Mouse (Mus musculus) small intestine, adult 2 months (tissue): ENCODE results near the gene Npdc1. TPM values are rescaled to one million over a fixed set of nuclear protein-coding genes. Genes with fewer than 3 reads are reported as not detected.
A peak's percentile ranks its signal among the peaks of the same experiment; 100 is the strongest.

ENCODE experiments used
- H3K27ac ChIP-seq: fragments of 200-500 bp; 2 replicates; pipeline ENCODE4 v1.5.1; 2012; ENCODE audit warnings: low read depth, low read length, control low read depth, inconsistent platforms; ENCODE audit not compliant: insufficient read depth
- H3K27me3 ChIP-seq: fragments of 200-500 bp; 2 replicates; pipeline ENCODE4 v1.6.1; 2012; ENCODE audit warnings: mild to moderate bottlenecking, moderate library complexity, low read length, inconsistent platforms; ENCODE audit not compliant: control insufficient read depth, insufficient read depth
- H3K36me3 ChIP-seq: fragments of 200-500 bp; 2 replicates; pipeline ENCODE4 v1.6.1; 2012; ENCODE audit warnings: mild to moderate bottlenecking, low read length, control low read depth, inconsistent platforms; ENCODE audit not compliant: control insufficient read depth, insufficient read depth
- H3K4me1 ChIP-seq: fragments of 200-500 bp; 2 replicates; pipeline ENCODE4 v1.6.1; 2012; ENCODE audit warnings: low read length, inconsistent platforms, mixed read lengths; ENCODE audit not compliant: control insufficient read depth, insufficient read depth, insufficient read length
- H3K4me3 ChIP-seq: fragments of 200-500 bp; 2 replicates; pipeline ENCODE4 v1.5.1; 2012; ENCODE audit warnings: low read depth, mild to moderate bottlenecking, control low read depth, inconsistent platforms, low read length, moderate library complexity
- CTCF ChIP-seq: fragments of 200-500 bp; IDR thresholded peaks from 2 replicates; pipeline ENCODE4 v1.5.1; 2012; ENCODE audit warnings: low read depth, mild to moderate bottlenecking, control low read depth, inconsistent platforms, low read length, moderate library complexity, mixed read lengths; ENCODE audit not compliant: insufficient replicate concordance, insufficient read length; ENCODE audit errors: extremely low read depth
- POLR2A ChIP-seq: fragments of 200-500 bp; IDR thresholded peaks from 2 replicates; pipeline ENCODE4 v1.6.1; 2012; ENCODE audit warnings: low read depth, mild to moderate bottlenecking, control low read depth, inconsistent platforms, low read length, moderate library complexity
- WGBS: fragments of 180-500 bp; shearing (Covaris S2); methylation state at CpG from one replicate; pipeline ENCODE4 v1.1.7; 2018; 5-methylcytosine and 5-hydroxymethylcytosine counted together
- polyA plus RNA-seq: library from polyadenylated mRNA; depleted of rRNA; stranded (reverse); fragments of >200 nt; gene quantifications from 2 replicates; pipeline ENCODE4 v1.2.3, GENCODE M21; 2012

The Npdc1 gene
- polyA plus RNA-seq, 1 experiment, result 117 TPM

GRCm38 (mm10) chr2:25432326-25433098 lies 33.4 kb downstream of the Npdc1 start:
- Histone ChIP-seq H3K27ac (no peak overlapping the region), H3K36me3 (no peaks in the 10 kb centered on the region), H3K27me3 (no peaks in the 10 kb centered on the region), H3K4me3 (no peak overlapping the region), H3K4me1 (peaks cover 11% of the 10 kb centered on the region; the same call in 1 of the 2 replicates)
- TF ChIP-seq CTCF (no peak), POLR2A (no peak)
- WGBS, result 86% methylated on average over 11 of the region's 11 CpGs

DNA sequence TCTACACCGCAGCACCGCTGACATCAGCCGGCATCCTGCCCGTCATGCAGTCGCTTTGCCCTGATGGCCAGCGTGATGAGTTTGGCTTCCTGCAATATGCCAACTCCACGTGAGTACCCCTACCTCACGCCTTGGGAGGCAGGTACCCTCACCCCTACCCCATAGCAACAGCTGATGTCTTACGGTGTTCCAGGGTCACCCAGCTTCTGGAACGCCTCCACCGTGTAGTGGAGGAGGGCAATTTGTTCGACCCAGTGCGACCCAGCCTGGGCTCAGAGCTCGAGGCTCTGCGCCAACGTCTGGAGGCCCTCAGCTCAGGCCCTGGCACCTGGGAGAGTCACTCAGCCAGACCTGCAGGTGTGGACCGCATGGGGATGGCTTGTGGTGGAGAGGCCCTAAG lies 34.0 kb downstream of the Npdc1 start:
- Histone ChIP-seq H3K27ac (no peak overlapping the region), H3K27me3 (no peaks in the 10 kb centered on the region), H3K4me1 (peaks cover 11% of the 10 kb centered on the region), H3K4me3 (no peak overlapping the region), H3K36me3 (no peaks in the 10 kb centered on the region)
- TF ChIP-seq POLR2A, result no peak
- WGBS, result 92% methylated on average over 17 of the region's 17 CpGs

GRCm38 (mm10) chr2:25434292-25434691 lies 35.1 kb downstream of the Npdc1 start:
- Histone ChIP-seq H3K36me3 (no peaks in the 10 kb centered on the region; the same call in 1 of the 2 replicates), H3K27ac (no peak overlapping the region), H3K27me3 (no peaks in the 10 kb centered on the region), H3K4me3 (no peak overlapping the region), H3K4me1 (peaks cover 11% of the 10 kb centered on the region)
- TF ChIP-seq POLR2A (no peak), CTCF (no peak)
- 87% methylated on average over 8 of the region's 8 CpGs for WGBS

DNA sequence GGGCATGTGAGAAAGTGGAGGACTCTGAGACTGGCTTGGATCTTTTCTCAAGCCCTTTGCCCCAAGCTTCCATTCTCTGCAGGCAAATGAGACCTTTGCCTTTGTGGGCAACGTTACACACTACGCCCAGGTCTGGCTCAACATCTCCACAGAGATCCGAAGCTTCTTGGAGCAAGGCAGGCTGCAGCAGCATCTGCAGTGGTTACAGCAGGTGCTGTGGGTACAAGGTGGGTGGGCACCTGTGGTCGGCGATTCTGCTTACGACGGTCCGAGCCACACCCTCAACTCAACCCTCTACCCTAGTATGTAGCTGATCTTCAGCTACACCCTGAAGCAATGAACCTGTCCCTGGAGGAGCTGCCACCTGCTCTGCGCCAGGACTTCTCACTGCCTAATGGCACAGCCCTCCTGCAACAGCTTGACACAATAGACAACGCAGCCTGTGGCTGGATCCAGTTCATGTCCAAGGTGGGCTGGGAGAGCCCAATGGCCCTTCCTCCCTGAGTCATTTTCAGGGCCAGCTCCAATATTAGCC lies 37.2 kb downstream of the Npdc1 start:
- Histone ChIP-seq H3K36me3 (no peaks in the 10 kb centered on the region; the same call in 1 of the 2 replicates), H3K4me3 (no peak overlapping the region), H3K27ac (no peak overlapping the region), H3K27me3 (no peaks in the 10 kb centered on the region), H3K4me1 (peaks cover 11% of the 10 kb centered on the region)
- 75% methylated on average over 10 of the region's 10 CpGs for WGBS
- TF ChIP-seq CTCF (no peak), POLR2A (no peak)

- Histone ChIP-seq H3K27ac (no peak overlapping the region), H3K4me3 (no peak overlapping the region), H3K36me3 (peaks cover 1% of the 10 kb centered on the region; the same call in 1 of the 2 replicates), H3K4me1 (peaks cover 6% of the 10 kb centered on the region), H3K27me3 (no peaks in the 10 kb centered on the region)
- TF ChIP-seq POLR2A (no peak), CTCF (no peak)
- 89% methylated on average over 20 of the region's 20 CpGs for WGBS
Observed at GRCm38 (mm10) chr2:25441067-25441466, 41.9 kb downstream of the Npdc1 start.

GRCm38 (mm10) chr2:25442682-25443081 lies 43.5 kb downstream of the Npdc1 start:
- no peak overlapping the region for H3K4me3 ChIP-seq
- no peaks in the 10 kb centered on the region for H3K27me3 ChIP-seq
- TF ChIP-seq CTCF (no peak), POLR2A (no peak)
- H3K27ac ChIP-seq, result no peak overlapping the region
- H3K36me3 ChIP-seq, result peaks cover 2% of the 10 kb centered on the region; the same call in 1 of the 2 replicates
- H3K4me1 ChIP-seq, result no peaks in the 10 kb centered on the region; the same call in 1 of the 2 replicates
- 94% methylated on average over 14 of the region's 14 CpGs for WGBS

GRCm38 (mm10) chr2:25450853-25451647 lies 51.9 kb downstream of the Npdc1 start:
- H3K27ac ChIP-seq, result peak overlapping the region; percentile 18; the same call in 1 of the 2 replicates
- peaks cover 1% of the 10 kb centered on the region; the same call in 1 of the 2 replicates for H3K36me3 ChIP-seq
- no peaks in the 10 kb centered on the region for H3K27me3 ChIP-seq
- 65% methylated on average over 8 of the region's 8 CpGs for WGBS
- TF ChIP-seq CTCF (no peak), POLR2A (no peak)
- H3K4me3 ChIP-seq, result no peak overlapping the region
- peaks cover 7% of the 10 kb centered on the region for H3K4me1 ChIP-seq
